Mouse (Mus musculus): ENCODE measurements around the gene Dglucy.

DNA sequence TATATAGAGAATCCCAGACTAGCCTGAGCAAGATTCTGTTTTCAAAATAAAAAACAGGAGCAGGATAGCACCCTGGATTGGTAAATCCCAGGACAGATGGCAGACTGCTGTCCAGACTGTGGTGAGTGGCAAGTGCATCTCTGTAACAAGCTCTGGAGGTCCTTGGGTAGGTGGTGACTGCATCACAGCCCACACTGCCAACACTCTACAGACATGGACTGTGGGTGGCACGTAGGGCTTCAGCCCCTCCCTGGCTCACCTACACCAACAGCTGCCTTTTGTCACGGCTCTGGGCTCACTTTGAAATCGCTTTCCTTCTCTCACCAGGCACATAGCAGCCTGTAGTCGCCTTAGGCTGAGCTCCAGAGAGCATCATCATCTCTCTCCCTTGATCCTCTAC lies 164.3 kb downstream of the Dglucy start:
- TF ChIP-seq GATA2 (IDR thresholded peaks at IDR 0.05; ENCODE audit: borderline replicate concordance, low read depth, low read length) = no peak
- no peak for TF ChIP-seq CTCF (IDR thresholded peaks at IDR 0.05; ENCODE audit: low read depth, low read length)
